Mouse (Mus musculus) embryonic facial prominence, embryonic 13.5 days (tissue): ENCODE measurements around the gene Phka2. TPM values are rescaled to one million over a fixed set of nuclear protein-coding genes. Genes with fewer than 3 reads are reported as not detected.

Experiments
- ATAC-seq: fragments of 200-750 bp; cut with Nextera tagmentation; 2 replicates; pipeline ENCODE4 v1.8.0; 2017; ENCODE audit warnings: low read depth; ENCODE audit not compliant: insufficient number of reproducible peaks, insufficient read depth, low FRiP score, low TSS enrichment
- H3K27ac ChIP-seq: fragments of 300-500 bp; sonication (generic); 2 replicates; pipeline ENCODE4 v1.5.1; 2015; ENCODE audit warnings: moderate library complexity, mild to moderate bottlenecking, inconsistent platforms
- H3K27me3 ChIP-seq: fragments of 300-500 bp; sonication (generic); 2 replicates; pipeline ENCODE4 v1.6.1; 2015; ENCODE audit warnings: mild to moderate bottlenecking, inconsistent platforms
- H3K36me3 ChIP-seq: fragments of 300-500 bp; sonication (generic); 2 replicates; pipeline ENCODE4 v1.6.1; 2015; ENCODE audit warnings: mild to moderate bottlenecking, inconsistent platforms
- H3K4me1 ChIP-seq: fragments of 300-500 bp; sonication (generic); 2 replicates; pipeline ENCODE4 v1.6.1; 2015; ENCODE audit warnings: inconsistent platforms
- H3K4me2 ChIP-seq: fragments of 300-500 bp; sonication (generic); 2 replicates; pipeline ENCODE4 v1.6.1; 2015; ENCODE audit warnings: moderate library complexity, mild to moderate bottlenecking, inconsistent platforms
- H3K4me3 ChIP-seq: fragments of 300-500 bp; sonication (generic); 2 replicates; pipeline ENCODE4 v1.5.1; 2015; ENCODE audit warnings: mild to moderate bottlenecking, inconsistent platforms
- H3K9ac ChIP-seq: fragments of 300-500 bp; sonication (generic); 2 replicates; pipeline ENCODE4 v1.6.1; 2015; ENCODE audit warnings: mild to moderate bottlenecking, inconsistent platforms
- H3K9me3 ChIP-seq: fragments of 300-500 bp; sonication (generic); 2 replicates; pipeline ENCODE4 v1.6.1; 2016; ENCODE audit warnings: inconsistent platforms
- WGBS: fragments of 180-500 bp; shearing (Covaris S2); methylation state at CpG from one replicate; pipeline ENCODE4 v1.1.7; 2015; ENCODE audit warnings: mixed read lengths; 5-methylcytosine and 5-hydroxymethylcytosine counted together
- polyA plus RNA-seq: library from polyadenylated mRNA; unstranded; fragments of >200 nt; fragmentation: Nextera tagmentation; extraction: Ambion mirVana; gene quantifications from 2 replicates; pipeline ENCODE4 v1.2.1, GENCODE M21; 2015

Gene Phka2
- polyA plus RNA-seq, 1 experiment from 2014 or later: 19.6 TPM

DNA sequence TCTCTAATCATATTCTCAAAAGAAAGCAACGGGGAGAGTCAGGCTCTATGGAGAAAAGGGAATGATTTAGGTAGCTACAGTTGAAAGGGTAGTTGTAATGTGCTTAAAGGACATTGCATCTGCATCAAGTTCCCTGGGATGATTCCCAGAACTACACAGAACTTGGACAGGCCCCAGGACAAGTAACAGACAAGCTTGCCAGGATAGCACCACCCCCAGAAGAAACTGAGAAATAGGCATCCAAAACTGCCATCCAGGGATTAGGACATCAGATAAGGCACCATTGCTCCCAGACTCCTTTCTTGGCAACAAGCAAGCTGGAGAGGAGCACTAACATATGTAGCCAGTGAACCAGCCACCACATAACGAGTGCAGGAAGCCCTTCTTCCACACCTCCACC is 40.8 kb downstream of the Phka2 start:
- WGBS: 54% methylated on average over 2 of the region's 2 CpGs
- ATAC-seq: no peak
- no peak overlapping the region for H3K27ac ChIP-seq
- no peak overlapping the region for H3K4me3 ChIP-seq
- H3K9ac ChIP-seq: no peak overlapping the region
- H3K36me3 ChIP-seq: peaks cover 10% of the 10 kb centered on the region
- H3K4me2 ChIP-seq: no peak overlapping the region
- no peaks in the 10 kb centered on the region for H3K9me3 ChIP-seq
- H3K27me3 ChIP-seq: 0 out of 2 replicates have a peak, but pooled peaks cover 9% of the 10 kb centered on the region
- no peaks in the 10 kb centered on the region for H3K4me1 ChIP-seq

DNA sequence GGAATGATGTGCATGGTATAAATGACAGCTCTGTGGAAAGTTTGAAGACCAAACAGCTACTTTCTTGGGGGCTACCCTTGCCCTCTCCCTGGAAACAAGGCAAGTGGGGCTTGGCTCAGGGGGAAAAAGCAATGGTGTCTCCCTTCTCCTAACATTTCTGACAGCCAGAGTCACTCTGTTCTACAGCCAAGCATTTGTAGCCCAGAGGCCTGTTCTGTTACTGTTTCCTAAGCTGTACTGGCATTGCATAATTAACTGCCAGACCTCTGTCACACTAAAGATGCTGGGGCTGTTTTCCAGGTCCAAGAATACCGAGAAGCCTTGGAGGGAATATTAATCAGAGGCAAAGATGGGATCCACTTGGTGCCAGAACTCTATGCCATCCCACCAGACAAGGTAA is 46.9 kb downstream of the Phka2 start:
- H3K4me2 ChIP-seq: no peak overlapping the region
- ATAC-seq: no peak
- H3K27me3 ChIP-seq: peaks cover 24% of the 10 kb centered on the region
- H3K27ac ChIP-seq: no peak overlapping the region
- H3K9me3 ChIP-seq: no peaks in the 10 kb centered on the region
- no peak overlapping the region for H3K4me3 ChIP-seq
- H3K36me3 ChIP-seq: 0 out of 2 replicates have a peak, but pooled peaks cover 6% of the 10 kb centered on the region
- 71% methylated on average over 1 of the region's 1 CpGs for WGBS
- no peaks in the 10 kb centered on the region for H3K4me1 ChIP-seq
- no peak overlapping the region for H3K9ac ChIP-seq

DNA sequence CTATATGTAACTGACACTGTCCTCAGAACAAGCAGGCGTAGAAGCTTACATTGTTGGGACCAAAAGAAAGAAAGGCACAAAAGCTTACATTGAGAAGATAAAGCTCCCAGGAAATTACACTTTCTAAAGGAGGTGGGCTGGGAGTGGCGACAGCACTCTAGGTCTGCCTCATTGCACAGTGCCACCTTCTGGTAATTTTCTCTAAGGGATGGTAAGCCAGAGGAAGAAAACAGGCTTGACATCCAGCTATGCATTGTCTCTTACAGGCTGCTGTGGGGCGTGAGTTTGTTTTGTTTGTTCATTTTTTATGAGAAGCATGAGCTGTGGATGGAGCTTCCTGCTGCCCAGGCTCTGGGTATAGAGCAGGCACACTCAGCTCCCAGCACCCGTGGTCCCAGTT is 50.1 kb downstream of the Phka2 start:
- Histone ChIP-seq H3K27me3 (peaks cover 43% of the 10 kb centered on the region), H3K9me3 (no peaks in the 10 kb centered on the region), H3K4me1 (no peaks in the 10 kb centered on the region), H3K36me3 (no peaks in the 10 kb centered on the region; the same call in 1 of the 2 replicates), H3K9ac (no peak overlapping the region), H3K27ac (no peak overlapping the region), H3K4me2 (no peak overlapping the region), H3K4me3 (no peak overlapping the region)
- no peak for ATAC-seq
- 64% methylated on average over 4 of the region's 4 CpGs for WGBS

DNA sequence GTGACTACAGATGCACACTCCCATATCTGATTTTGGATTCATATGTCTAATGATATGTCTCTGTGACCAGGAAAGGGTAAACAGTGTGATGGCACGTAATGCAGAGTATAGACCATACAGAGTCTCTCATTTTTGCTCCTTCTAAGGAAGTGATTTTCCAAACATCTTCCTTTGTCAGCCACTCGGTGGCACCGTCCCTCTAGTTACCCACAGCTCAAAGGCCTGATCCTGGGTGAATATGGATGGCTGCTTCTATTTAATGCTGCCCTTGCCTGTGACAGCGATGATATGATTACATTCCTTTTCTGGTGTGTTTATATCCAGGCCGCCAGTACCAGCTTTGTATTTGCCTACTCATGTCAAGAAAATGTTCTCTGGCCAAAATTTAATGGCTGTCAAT is 81.6 kb downstream of the Phka2 start:
- WGBS: 59% methylated on average over 5 of the region's 5 CpGs
- Histone ChIP-seq H3K27ac (no peak overlapping the region), H3K9me3 (no peaks in the 10 kb centered on the region), H3K4me3 (no peak overlapping the region), H3K36me3 (peaks cover 9% of the 10 kb centered on the region), H3K4me1 (no peaks in the 10 kb centered on the region), H3K4me2 (no peak overlapping the region), H3K27me3 (peaks cover 32% of the 10 kb centered on the region), H3K9ac (no peak overlapping the region)
- 0 out of 2 replicates have a peak, but pooled peaks have one; percentile 10 for ATAC-seq

DNA sequence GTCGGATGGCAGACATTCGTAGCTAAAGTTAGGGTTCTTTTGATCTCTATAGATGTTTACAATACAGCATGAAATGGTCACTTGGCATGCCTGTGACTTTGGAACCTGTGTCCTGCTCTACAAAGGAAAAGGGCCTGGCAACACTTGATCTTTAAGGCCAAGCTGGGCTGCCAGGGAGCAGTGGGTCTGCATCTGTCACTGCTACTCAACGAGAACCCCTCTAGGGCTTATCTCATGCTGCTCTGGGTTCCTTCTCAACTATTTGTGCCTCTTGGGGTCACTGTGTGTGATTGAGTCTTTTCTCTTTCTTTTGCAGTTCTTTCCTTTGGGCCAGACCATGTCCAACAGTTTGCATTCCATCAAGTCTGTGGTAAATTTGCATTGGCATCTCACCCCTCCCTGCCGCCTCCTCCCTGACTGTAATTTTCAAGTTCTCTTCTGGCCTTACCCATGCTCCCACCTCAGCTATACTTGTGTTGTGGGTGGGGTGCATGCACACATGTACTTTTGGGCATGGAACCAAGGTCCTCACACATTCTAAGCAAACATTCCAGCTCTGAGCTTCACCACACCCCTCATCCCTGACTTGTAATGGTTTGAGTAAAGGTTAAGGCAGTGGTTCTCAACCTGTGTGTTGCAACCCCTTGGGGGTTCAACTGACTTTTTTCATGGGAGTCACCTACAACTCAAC is 82.3 kb downstream of the Phka2 start:
- Histone ChIP-seq H3K4me1 (no peaks in the 10 kb centered on the region), H3K36me3 (0 out of 2 replicates have a peak, but pooled peaks cover 6% of the 10 kb centered on the region), H3K9ac (no peak overlapping the region), H3K27ac (no peak overlapping the region), H3K27me3 (peaks cover 29% of the 10 kb centered on the region), H3K4me3 (no peak overlapping the region), H3K9me3 (no peaks in the 10 kb centered on the region), H3K4me2 (no peak overlapping the region)
- 79% methylated on average over 4 of the region's 4 CpGs for WGBS
- ATAC-seq: no peak

DNA sequence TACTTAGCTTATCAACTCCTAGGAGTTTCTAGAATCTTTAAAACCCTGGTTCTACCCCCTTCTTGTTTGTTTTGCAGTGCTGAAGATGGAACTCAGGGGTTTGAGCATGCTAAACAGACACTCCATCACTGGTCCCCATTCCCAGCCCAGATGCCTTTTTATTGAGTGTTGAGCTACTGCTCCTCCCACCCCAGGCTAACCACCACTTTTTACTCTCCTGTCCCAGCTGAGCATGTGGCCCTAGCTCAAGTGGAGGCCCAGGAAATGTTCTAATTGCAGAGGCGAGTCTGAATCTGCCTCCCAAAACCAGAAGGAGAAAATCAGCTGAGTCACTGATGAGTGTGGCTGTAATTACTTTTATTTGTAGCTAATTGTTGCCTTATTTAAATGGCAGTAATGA is 83.1 kb downstream of the Phka2 start:
- Histone ChIP-seq H3K4me2 (no peak overlapping the region), H3K4me1 (no peaks in the 10 kb centered on the region), H3K36me3 (0 out of 2 replicates have a peak, but pooled peaks cover 6% of the 10 kb centered on the region), H3K27me3 (peaks cover 28% of the 10 kb centered on the region), H3K9me3 (no peaks in the 10 kb centered on the region), H3K27ac (no peak overlapping the region), H3K9ac (no peak overlapping the region), H3K4me3 (no peak overlapping the region)
- ATAC-seq: no peak
- 53% methylated on average over 1 of the region's 1 CpGs for WGBS

DNA sequence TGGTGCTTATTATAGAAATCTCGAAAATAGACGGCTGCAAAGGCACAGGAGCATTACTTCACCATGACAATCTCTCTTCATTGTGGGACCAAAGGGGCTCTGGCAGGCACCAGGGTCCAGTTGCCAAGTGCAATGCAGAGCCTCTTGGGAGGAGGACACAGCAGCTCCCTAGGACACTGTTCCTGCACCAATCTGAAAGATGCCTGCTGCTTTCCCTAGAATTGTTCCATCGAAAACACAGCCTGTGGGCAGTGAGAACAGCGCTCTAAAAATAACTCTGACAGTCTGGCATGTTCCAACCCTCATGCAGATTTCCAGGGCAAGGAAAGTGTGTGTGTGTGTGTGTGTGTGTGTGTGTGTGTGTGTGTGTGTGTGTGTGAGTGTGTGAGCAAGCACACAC is 86.6 kb downstream of the Phka2 start:
- WGBS: 85% methylated on average over 4 of the region's 4 CpGs
- H3K9ac ChIP-seq: no peak overlapping the region
- no peak for ATAC-seq

DNA sequence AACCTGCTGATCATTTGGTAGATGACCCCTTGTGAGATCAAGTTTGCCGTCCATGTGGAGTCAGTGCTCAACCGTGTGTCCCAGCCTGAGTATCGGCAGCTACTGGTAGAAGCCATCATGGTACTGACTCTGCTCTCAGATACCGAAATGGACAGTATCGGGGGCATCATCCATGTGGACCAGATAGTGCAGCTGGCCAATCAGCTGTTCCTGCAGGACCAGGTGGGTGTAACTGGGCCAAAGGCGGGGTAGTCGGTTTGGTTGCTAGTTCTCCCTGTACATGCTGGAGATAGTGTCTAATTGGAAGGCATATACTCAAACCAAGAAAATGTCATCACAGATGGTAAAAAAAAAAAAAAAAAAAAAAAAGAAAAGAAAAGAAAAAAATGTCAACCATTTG is 88.2 kb downstream of the Phka2 start:
- H3K9me3 ChIP-seq: no peaks in the 10 kb centered on the region
- WGBS: 95% methylated on average over 7 of the region's 7 CpGs
- peaks cover 35% of the 10 kb centered on the region for H3K27me3 ChIP-seq
- no peak overlapping the region for H3K27ac ChIP-seq
- 0 out of 2 replicates have a peak, but pooled peaks cover 6% of the 10 kb centered on the region for H3K36me3 ChIP-seq
- no peak overlapping the region for H3K4me3 ChIP-seq
- ATAC-seq: no peak
- H3K4me1 ChIP-seq: no peaks in the 10 kb centered on the region
- H3K4me2 ChIP-seq: no peak overlapping the region
- H3K9ac ChIP-seq: no peak overlapping the region

More for the DNA sequence above, 86.6 kb downstream of the Phka2 start:
- Histone ChIP-seq H3K9me3 (no peaks in the 10 kb centered on the region), H3K4me1 (no peaks in the 10 kb centered on the region), H3K36me3 (0 out of 2 replicates have a peak, but pooled peaks cover 6% of the 10 kb centered on the region), H3K27me3 (peaks cover 35% of the 10 kb centered on the region), H3K4me2 (no peak overlapping the region), H3K27ac (no peak overlapping the region), H3K4me3 (no peak overlapping the region)

DNA sequence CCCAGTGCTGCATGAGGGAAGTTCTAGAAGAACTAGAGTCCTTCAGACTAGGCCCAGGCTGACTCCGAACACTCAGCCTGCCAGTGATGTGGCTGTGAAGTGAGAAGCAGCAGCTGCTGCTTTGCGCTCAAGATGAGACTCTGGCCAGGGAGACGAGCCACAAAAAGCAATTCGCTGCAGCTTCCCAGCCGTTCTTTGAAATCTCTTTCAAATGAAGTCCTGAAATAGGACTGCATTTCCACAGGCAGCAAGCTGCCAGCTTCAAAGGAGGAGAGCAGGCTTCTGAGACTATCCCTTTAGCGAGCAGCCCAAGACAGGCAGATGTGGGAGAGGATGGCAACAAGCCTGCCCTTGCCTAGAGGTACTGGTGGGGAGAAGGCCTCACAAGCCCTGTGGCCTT is 91.0 kb downstream of the Phka2 start:
- no peaks in the 10 kb centered on the region for H3K4me1 ChIP-seq
- 77% methylated on average over 6 of the region's 6 CpGs for WGBS
- ATAC-seq: no peak

DNA sequence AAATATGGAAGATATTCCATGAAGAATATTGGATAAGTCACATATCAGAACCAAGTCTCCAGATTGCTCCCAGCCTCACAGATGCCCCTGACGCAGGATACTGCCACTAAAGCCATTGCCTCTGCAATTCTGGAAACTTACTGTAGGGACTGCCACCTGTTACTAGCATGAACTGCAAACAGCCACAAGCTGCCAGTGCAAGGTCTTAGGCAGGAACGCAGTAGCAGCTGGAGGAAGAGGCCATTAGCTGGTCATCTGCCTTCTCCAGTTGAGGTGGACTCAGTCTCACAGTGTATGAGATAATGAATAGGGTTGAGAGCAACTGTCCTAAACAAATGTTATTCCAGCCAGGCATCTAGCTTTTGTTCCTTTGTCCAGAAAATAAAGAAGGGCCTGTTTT is 96.1 kb downstream of the Phka2 start:
- WGBS: 65% methylated on average over 2 of the region's 2 CpGs
- Histone ChIP-seq H3K9me3 (no peaks in the 10 kb centered on the region), H3K27me3 (peaks cover 57% of the 10 kb centered on the region), H3K4me3 (no peak overlapping the region), H3K36me3 (no peaks in the 10 kb centered on the region), H3K4me2 (no peak overlapping the region), H3K27ac (no peak overlapping the region), H3K9ac (no peak overlapping the region), H3K4me1 (peaks cover 20% of the 10 kb centered on the region)
- no peak for ATAC-seq

More for the DNA sequence above, 91.0 kb downstream of the Phka2 start:
- Histone ChIP-seq H3K9me3 (no peaks in the 10 kb centered on the region), H3K9ac (no peak overlapping the region), H3K4me2 (no peak overlapping the region), H3K4me3 (no peak overlapping the region), H3K36me3 (no peaks in the 10 kb centered on the region), H3K27ac (no peak overlapping the region), H3K27me3 (peaks cover 42% of the 10 kb centered on the region)

DNA sequence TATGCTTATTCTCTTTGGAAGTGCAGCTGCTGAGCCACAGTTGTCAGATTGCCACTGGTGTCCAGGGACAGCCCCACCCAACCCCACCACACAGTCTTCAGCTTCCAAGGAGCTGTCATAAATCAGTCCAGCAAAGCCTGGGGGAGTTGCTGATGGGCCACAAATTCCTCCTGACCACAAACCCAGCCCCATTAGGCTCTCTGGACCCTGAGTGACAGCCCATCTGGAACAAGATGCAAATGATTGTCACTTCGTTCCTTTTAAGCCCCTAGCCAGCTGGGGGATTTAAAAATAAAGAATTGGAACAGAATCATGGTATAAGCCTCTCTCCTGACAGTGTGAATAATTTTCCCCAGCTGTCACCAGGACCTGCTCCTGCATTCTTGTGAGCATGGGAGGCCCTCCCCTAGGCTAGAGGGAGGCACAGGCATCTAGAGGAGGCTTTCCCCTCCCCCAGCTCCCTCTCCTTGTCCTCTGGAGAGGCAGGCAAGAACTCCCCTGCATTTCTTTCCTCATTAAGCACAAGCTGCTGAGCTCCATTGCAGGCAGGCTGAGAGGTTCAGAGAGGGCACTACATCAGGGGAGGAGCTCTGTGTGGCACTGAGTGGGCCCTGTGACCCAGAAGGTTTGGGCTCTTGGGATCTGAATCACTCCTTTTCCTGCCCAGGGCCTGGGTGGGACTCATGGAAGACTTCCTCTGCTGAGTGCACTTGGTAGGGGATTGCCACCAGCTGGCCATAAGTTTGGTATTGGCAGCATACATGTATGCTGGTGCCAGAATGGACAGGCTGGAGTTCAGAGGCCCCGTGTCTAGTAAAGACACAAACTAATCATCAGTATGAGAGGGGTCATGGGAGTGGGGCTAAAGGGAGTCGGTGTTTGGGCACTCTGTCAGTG is 96.8 kb downstream of the Phka2 start:
- Histone ChIP-seq H3K27me3 (peaks cover 59% of the 10 kb centered on the region), H3K27ac (peak overlapping the region; percentile 57; the same call in 1 of the 2 replicates), H3K9me3 (no peaks in the 10 kb centered on the region), H3K4me1 (peaks cover 20% of the 10 kb centered on the region), H3K4me3 (no peak overlapping the region), H3K36me3 (no peaks in the 10 kb centered on the region), H3K4me2 (no peak overlapping the region), H3K9ac (no peak overlapping the region)
- 56% methylated on average over 3 of the region's 3 CpGs for WGBS
- peak; percentile 78; the same call in 1 of the 2 replicates for ATAC-seq
